In genomic region chr7:55935025-55935424, GRCm38 (mm10) we compare ENCODE assay signal across 13 mouse cellular contexts.
"Had no signal": no experiment of that assay in that cellular context is flagged by ENCODE, and none has a peak within 500 bp of the region (broad histone marks: within the 10 kb centered on the region; RNA-seq: fewer than 3 reads in every experiment).

No protein-coding gene starts in this region.

- H3K27ac ChIP-seq: kidney, embryonic 15.5 days; limb, embryonic 12.5 days; liver, embryonic 13.5 days; midbrain, embryonic 13.5 days; stomach, embryonic 15.5 days had no signal

- H3K4me1 ChIP-seq: kidney, embryonic 15.5 days; limb, embryonic 12.5 days; liver, embryonic 13.5 days; midbrain, embryonic 13.5 days; stomach, embryonic 15.5 days had no signal

- H3K9me3 ChIP-seq: kidney, embryonic 15.5 days; limb, embryonic 12.5 days; liver, embryonic 13.5 days; midbrain, embryonic 13.5 days; stomach, embryonic 15.5 days had no signal

- ATAC-seq: lung, postnatal 0 days; midbrain, embryonic 13.5 days had no signal

- H3K9ac ChIP-seq: kidney, embryonic 15.5 days; limb, embryonic 12.5 days; liver, embryonic 13.5 days; midbrain, embryonic 13.5 days; stomach, embryonic 15.5 days had no signal

- DNase-seq: kidney, adult 2 months; kidney, postnatal 14 days; layer of hippocampus, postnatal 36 days; liver, embryonic 13.5 days; lung, adult 2 months; lung, postnatal 36 days; right cerebral cortex, postnatal 14 days; thymus, postnatal 4 days had no signal

- H3K4me2 ChIP-seq: kidney, embryonic 15.5 days; limb, embryonic 12.5 days; liver, embryonic 13.5 days; midbrain, embryonic 13.5 days; stomach, embryonic 15.5 days had no signal

- H3K27me3 ChIP-seq: kidney, embryonic 15.5 days; limb, embryonic 12.5 days; liver, embryonic 13.5 days; midbrain, embryonic 13.5 days; stomach, embryonic 15.5 days had no signal

- H3K4me3 ChIP-seq: kidney, embryonic 15.5 days; limb, embryonic 12.5 days; liver, embryonic 13.5 days; midbrain, embryonic 13.5 days; stomach, embryonic 15.5 days had no signal
